In the genomic region with DNA sequence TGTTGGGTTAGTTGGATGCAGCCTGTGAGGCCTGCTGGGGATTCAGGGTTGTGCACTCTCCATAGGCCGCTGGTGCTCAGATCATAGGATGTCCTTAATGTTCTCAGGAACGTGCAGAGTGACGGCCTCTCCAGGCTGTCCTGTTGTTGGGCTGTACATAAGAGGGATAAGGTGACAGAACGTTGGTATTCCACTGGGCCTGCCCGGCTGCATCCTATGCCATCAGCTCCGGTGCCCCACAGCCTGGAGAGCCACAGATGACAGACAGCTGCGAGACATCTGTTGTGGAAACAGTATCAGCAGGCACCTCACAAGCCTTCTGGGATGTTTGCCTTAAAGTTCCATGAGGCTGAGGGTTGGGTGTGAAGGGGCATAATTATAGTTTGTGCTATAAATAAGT, we compare ENCODE assay signal across 15 mouse cellular contexts.
DNase-seq lines count a peak whose midpoint lies in the region; ATAC-seq and TF ChIP-seq lines count a peak whose summit lies in the region.
"Had no signal": no experiment of that assay in that cellular context is flagged by ENCODE, and none has a peak within 500 bp of the region (broad histone marks: within the 10 kb centered on the region; RNA-seq: fewer than 3 reads in every experiment).

No protein-coding gene starts in this region.

- H3K79me2 ChIP-seq in heart, adult 2 months (replicated peaks; ENCODE audit: control insufficient read depth, insufficient read depth, low read length) = no peaks in the 10 kb centered on the region

- DNase-seq in right cerebral cortex, adult 2 months (ENCODE audit: low spot score in 2 of 2) = peak; percentile 17 to 45
- DNase-seq in right cerebral cortex, postnatal 4 days = no peak
- DNase-seq in heart, adult 2 months = peak; percentile 44 to 65
- DNase-seq in heart, postnatal 10 days = peak; percentile 60 to 75
- DNase-seq in lung, postnatal 25 days (ENCODE audit: low spot score) = no peak
- DNase-seq: cerebellum, adult 18-20 months; kidney, postnatal 4 days; liver, embryonic 13.5 days had no signal

- ATAC-seq in intestine, embryonic 16.5 days = no peak
- ATAC-seq in erythroid progenitor cell, adult 5-6 weeks (replicated peaks; ENCODE audit: low FRiP score, poor library complexity, severe bottlenecking) = no peak
- ATAC-seq: activated CD4-positive, CD25-positive, alpha-beta regulatory T cell, adult 4 months; intestine, embryonic 15.5 days; lung, postnatal 0 days had no signal

- intact Hi-C loops in heart, adult 2 months (cut with DNase I) = no loop called here
- intact Hi-C loops in heart, postnatal 10 days (cut with DNase I) = no loop called here

- TF ChIP-seq EP300 in heart, adult 2 months (IDR thresholded peaks at IDR 0.05; ENCODE audit: insufficient read depth, low read depth, low read length) = peak; percentile 82

- H3K27me3 ChIP-seq in heart, adult 2 months (ENCODE audit: control insufficient read depth, insufficient read depth, low read length) = no peaks in the 10 kb centered on the region
- H3K27me3 ChIP-seq in intestine, embryonic 16.5 days (replicated peaks; ENCODE audit: control insufficient read depth, insufficient read depth, low read length) = no peaks in the 10 kb centered on the region
- H3K27me3 ChIP-seq: CH12.LX; hindbrain, embryonic 12.5 days; intestine, embryonic 15.5 days; liver, embryonic 13.5 days had no signal

- no peak overlapping the region for H3K9ac ChIP-seq in heart, adult 2 months (ENCODE audit: low read depth, low read length)
- H3K9ac ChIP-seq in intestine, embryonic 16.5 days (ENCODE audit: low read depth, low read length) = no peak overlapping the region
- H3K9ac ChIP-seq: hindbrain, embryonic 12.5 days; intestine, embryonic 15.5 days; liver, embryonic 13.5 days had no signal

- no peak for TF ChIP-seq CTCF in heart, adult 2 months (IDR thresholded peaks at IDR 0.05)

- no peak for TF ChIP-seq POLR2A in heart, adult 2 months (IDR thresholded peaks at IDR 0.05; ENCODE audit: insufficient read depth, low read depth, low read length)

- no peaks in the 10 kb centered on the region for H3K9me3 ChIP-seq in intestine, embryonic 16.5 days (ENCODE audit: control insufficient read depth, low read length)
- H3K9me3 ChIP-seq: hindbrain, embryonic 12.5 days; intestine, embryonic 15.5 days; liver, embryonic 13.5 days had no signal

- no peak overlapping the region for H3K4me2 ChIP-seq in intestine, embryonic 16.5 days (ENCODE audit: low read depth, low read length)
- H3K4me2 ChIP-seq: hindbrain, embryonic 12.5 days; intestine, embryonic 15.5 days; liver, embryonic 13.5 days had no signal

- no peaks in the 10 kb centered on the region for H3K36me3 ChIP-seq in heart, adult 2 months (ENCODE audit: control insufficient read depth, insufficient read depth, low read length)
- no peaks in the 10 kb centered on the region for H3K36me3 ChIP-seq in intestine, embryonic 16.5 days (ENCODE audit: control insufficient read depth, insufficient read depth, low read length)
- H3K36me3 ChIP-seq: hindbrain, embryonic 12.5 days; intestine, embryonic 15.5 days; liver, embryonic 13.5 days had no signal

- peaks cover 2% of the 10 kb centered on the region for H3K4me1 ChIP-seq in heart, adult 2 months (ENCODE audit: control insufficient read depth, insufficient read depth, low read length)
- H3K4me1 ChIP-seq in intestine, embryonic 16.5 days (ENCODE audit: control insufficient read depth, insufficient read depth, low read length) = no peaks in the 10 kb centered on the region
- H3K4me1 ChIP-seq: intestine, embryonic 15.5 days had no signal

- 61% methylated on average over 7 of the region's 7 CpGs for WGBS in heart, adult 2 months
- WGBS in intestine, embryonic 16.5 days = 91% methylated on average over 7 of the region's 7 CpGs

- peak overlapping the region; percentile 76 for H3K27ac ChIP-seq in heart, adult 2 months
- no peak overlapping the region for H3K27ac ChIP-seq in intestine, embryonic 16.5 days (ENCODE audit: low read length)
- H3K27ac ChIP-seq: hindbrain, embryonic 12.5 days; intestine, embryonic 15.5 days; liver, embryonic 13.5 days had no signal

- no peak overlapping the region for H3K4me3 ChIP-seq in heart, adult 2 months
- no peak overlapping the region for H3K4me3 ChIP-seq in intestine, embryonic 16.5 days (ENCODE audit: low read length)
- H3K4me3 ChIP-seq: hindbrain, embryonic 12.5 days; intestine, embryonic 15.5 days; liver, embryonic 13.5 days had no signal

Comparison
In these comparisons a context has a peak if more than half of its experiments do, and no peak if none do; other contexts are left out.
1. DNase-seq: peak in right cerebral cortex, adult 2 months (2 of 2), heart, adult 2 months (2 of 2) and heart, postnatal 10 days (2 of 2); none in right cerebral cortex, postnatal 4 days (single experiment) and lung, postnatal 25 days (single experiment).